Mouse (Mus musculus): Measurements from ENCODE around the gene Paxx. TPM values are rescaled to one million over a fixed set of nuclear protein-coding genes. Genes with fewer than 3 reads are reported as not detected.

Gene Paxx
- total and polyA plus RNA-seq, 3 experiments: 17.7 to 36.8 (median 20.6) TPM

DNA sequence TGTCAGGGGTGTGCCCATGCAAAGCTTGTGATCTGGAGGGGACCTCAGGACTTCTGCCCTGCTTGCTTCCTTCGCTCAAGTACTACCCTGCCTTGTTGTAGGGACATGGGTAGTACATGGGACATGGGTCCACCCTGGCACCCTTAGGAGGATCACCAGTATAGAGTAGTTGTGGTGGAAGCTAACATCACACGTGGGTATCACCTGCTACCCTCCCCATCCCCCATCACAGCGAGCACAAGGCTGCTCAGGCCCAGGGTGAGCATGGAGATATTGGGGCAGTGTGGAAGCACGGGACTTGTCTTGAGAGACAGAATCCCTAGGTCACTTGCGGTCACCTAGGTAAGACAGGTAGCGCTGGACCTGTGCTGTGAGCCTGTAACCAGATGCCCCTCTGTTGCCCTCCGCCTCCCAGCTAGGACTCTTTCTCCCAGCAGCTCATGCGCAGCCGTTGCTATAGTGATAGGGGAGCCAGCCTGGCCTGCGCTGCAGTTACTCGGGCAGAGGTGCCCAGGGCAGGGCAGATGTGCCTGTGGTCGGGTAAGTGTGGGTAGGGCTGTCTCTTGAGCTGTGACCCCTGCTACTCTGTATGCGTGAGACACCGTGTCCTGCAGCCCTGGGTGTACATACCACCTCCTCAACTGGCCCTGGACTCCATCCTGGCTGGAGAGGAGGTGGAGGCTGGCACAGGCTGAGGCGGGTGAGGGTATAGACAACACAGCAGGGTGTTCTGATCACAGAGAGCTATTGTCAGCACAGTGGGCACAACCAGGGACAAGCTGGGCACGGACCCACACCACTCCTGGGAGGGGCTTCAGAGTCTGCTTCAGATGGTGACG is 30.3 kb downstream of the Paxx start:
- 87% methylated on average over 17 of the region's 17 CpGs for WGBS
- H3K36me3 ChIP-seq (ENCODE audit: control insufficient read depth, insufficient read depth, low read length): no peaks in the 10 kb centered on the region
- no peak overlapping the region for H3K27ac ChIP-seq
- intact Hi-C loops (cut with DNase I): loop anchor here (2.0 kb wide), 1 partner anchor 30 kb away; the partner anchor contains the start of gene Paxx
- no peaks in the 10 kb centered on the region for H3K27me3 ChIP-seq (ENCODE audit: control insufficient read depth, insufficient read depth, low read length)
- H3K9ac ChIP-seq (ENCODE audit: low read depth, low read length): no peak overlapping the region
- no peaks in the 10 kb centered on the region for H3K79me2 ChIP-seq (replicated peaks; ENCODE audit: control insufficient read depth, insufficient read depth, low read length)
- TF ChIP-seq CTCF (IDR thresholded peaks at IDR 0.05): no peak
- TF ChIP-seq EP300 (IDR thresholded peaks at IDR 0.05; ENCODE audit: insufficient read depth, low read depth, low read length): no peak
- no peak for TF ChIP-seq POLR2A (IDR thresholded peaks at IDR 0.05; ENCODE audit: insufficient read depth, low read depth, low read length)
- H3K4me1 ChIP-seq (ENCODE audit: control insufficient read depth, insufficient read depth, low read length): no peaks in the 10 kb centered on the region; the same call in 1 of the 2 replicates
- no peak for DNase-seq
- no peak overlapping the region for H3K4me3 ChIP-seq

DNA sequence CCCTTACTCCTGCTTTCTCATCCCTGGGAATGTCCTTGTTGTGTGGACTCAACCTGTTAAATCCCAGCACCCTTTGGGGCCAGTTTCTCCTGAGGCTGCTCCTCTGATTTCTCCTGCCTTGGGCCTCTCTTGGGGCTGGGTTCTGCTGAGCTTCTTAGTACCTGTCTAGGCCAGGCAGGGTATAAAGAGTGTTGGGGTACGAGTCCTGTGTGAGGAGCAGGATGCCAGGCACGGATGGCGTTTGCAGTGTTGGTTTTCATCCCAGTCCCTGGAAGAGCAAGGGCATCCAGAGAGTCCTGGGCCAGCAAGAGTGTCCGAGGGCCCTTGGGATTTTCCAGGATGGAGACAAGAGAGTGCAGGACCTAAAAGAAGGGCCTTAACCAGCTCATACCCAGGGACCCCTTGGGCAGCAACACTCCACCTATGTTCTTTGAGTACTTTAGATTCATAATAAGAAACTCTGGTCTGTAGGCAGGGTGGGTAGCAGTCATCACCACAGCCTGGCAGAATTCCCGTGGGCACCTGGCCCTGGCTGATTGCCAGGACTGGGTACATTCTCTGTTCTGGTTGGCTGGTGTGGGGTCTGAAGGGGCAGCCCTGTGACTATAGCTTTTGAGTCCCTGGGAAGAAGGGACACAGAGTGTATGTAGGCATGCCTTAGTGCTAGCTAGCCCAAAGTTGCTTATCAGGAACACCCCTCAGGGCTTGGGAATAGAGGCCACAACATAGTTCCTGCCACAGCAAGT is 31.3 kb downstream of the Paxx start:
- no peaks in the 10 kb centered on the region for H3K79me2 ChIP-seq (replicated peaks; ENCODE audit: control insufficient read depth, insufficient read depth, low read length)
- intact Hi-C loops (cut with DNase I): loop anchor here (2.0 to 10.0 kb wide), 3 partner anchors 31 to 125 kb away; partner anchors contain the start of genes Edf1 and Paxx
- TF ChIP-seq CTCF (IDR thresholded peaks at IDR 0.05): no peak
- no peak for TF ChIP-seq EP300 (IDR thresholded peaks at IDR 0.05; ENCODE audit: insufficient read depth, low read depth, low read length)
- TF ChIP-seq POLR2A (IDR thresholded peaks at IDR 0.05; ENCODE audit: insufficient read depth, low read depth, low read length): no peak
- H3K4me3 ChIP-seq: no peak overlapping the region
- no peaks in the 10 kb centered on the region; the same call in 1 of the 2 replicates for H3K4me1 ChIP-seq (ENCODE audit: control insufficient read depth, insufficient read depth, low read length)
- no peaks in the 10 kb centered on the region for H3K27me3 ChIP-seq (ENCODE audit: control insufficient read depth, insufficient read depth, low read length)
- DNase-seq: no peak
- no peak overlapping the region for H3K27ac ChIP-seq
- no peaks in the 10 kb centered on the region for H3K36me3 ChIP-seq (ENCODE audit: control insufficient read depth, insufficient read depth, low read length)
- H3K9ac ChIP-seq (ENCODE audit: low read depth, low read length): no peak overlapping the region; the same call in 1 of the 2 replicates
- 47% methylated on average over 5 of the region's 5 CpGs for WGBS

DNA sequence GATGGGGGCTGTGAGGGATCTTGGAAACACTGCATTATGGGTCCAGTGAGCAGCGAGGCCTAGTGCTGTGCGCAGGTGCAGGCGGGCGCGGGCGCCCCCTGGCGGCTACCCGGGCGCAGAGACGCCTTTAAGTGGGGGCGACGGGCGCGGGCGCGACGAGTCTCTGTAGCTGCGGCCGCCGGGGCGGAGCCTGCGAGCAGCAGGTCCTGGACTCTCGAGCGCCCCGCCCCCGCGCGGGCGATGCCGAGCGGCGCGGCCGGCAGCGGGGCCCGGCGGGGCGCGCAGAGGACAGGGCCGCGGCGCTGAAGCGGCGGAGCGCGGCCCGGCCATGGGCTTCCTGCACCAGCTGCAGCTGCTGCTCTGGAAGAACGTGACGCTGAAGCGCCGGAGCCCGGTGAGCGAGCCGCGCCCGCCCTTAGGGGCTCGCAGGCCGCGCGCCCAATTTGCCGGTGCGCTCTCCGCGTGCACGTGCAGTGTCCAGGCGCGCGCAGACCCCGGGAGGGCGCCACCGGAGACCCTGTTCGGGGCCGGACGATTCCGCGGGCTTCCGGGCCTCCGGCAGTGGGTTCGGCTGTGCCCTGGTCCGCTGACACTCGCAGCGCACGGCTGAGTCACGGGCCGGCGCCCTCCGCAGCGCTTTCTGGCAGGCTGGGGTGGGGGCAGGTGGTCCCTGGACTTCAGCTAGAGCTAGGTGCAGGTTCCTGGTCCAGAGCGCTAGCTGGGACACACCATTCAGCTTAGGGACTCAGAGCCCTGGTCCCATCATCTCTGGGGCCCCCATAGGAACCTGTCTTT is 32.3 kb downstream of the Paxx start, which contains the start of gene Abca2:
Abca2 (plus strand) TSS at position 262 of the 795 bp plus-strand sequence.
- Histone ChIP-seq H3K4me1 (ENCODE audit: control insufficient read depth, insufficient read depth, low read length) (no peaks in the 10 kb centered on the region; the same call in 1 of the 2 replicates), H3K27me3 (ENCODE audit: control insufficient read depth, insufficient read depth, low read length) (no peaks in the 10 kb centered on the region), H3K36me3 (ENCODE audit: control insufficient read depth, insufficient read depth, low read length) (no peaks in the 10 kb centered on the region), H3K79me2 (replicated peaks; ENCODE audit: control insufficient read depth, insufficient read depth, low read length) (no peaks in the 10 kb centered on the region), H3K4me3 (peak within 1 kb of the TSS; percentile 83), H3K9ac (ENCODE audit: low read depth, low read length) (peak within 1 kb of the TSS; percentile 81), H3K27ac (peak within 1 kb of the TSS; percentile 74)
- no peak for TF ChIP-seq EP300 (IDR thresholded peaks at IDR 0.05; ENCODE audit: insufficient read depth, low read depth, low read length)
- TF ChIP-seq POLR2A (IDR thresholded peaks at IDR 0.05; ENCODE audit: insufficient read depth, low read depth, low read length): no peak
- TF ChIP-seq CTCF (IDR thresholded peaks at IDR 0.05): peak; percentile 89
- intact Hi-C loops (cut with DNase I): loop anchor here (2.0 to 10.0 kb wide), 2 partner anchors 54 to 126 kb away; partner anchors contain the start of gene Edf1
- WGBS: under 1% methylated on average over 85 of the region's 89 CpGs
- DNase-seq: peak; percentile 95 to 96

DNA sequence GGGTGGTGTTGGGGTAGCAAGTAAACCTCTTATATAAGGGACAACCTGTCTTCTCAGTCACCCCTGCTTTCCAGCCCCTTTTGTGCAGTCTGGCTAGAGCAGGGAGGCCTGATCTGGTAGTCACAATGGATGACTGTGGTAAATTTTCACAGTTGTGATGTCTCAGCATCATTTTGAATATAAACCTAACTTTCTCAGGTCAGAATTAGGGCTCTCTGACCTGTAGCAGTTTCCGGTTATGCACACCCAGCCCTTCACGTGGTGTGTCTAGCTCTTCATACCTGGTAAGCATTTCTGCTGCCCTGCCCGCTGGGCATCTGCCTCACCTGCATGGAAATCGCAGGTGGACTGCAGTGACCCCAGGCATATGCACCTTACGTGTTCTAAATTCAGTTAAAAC is 33.6 kb downstream of the Paxx start:
- Histone ChIP-seq H3K4me3 (no peak overlapping the region), H3K9ac (ENCODE audit: low read depth, low read length) (no peak overlapping the region), H3K79me2 (replicated peaks; ENCODE audit: control insufficient read depth, insufficient read depth, low read length) (no peaks in the 10 kb centered on the region), H3K27me3 (ENCODE audit: control insufficient read depth, insufficient read depth, low read length) (no peaks in the 10 kb centered on the region), H3K4me1 (ENCODE audit: control insufficient read depth, insufficient read depth, low read length) (no peaks in the 10 kb centered on the region; the same call in 1 of the 2 replicates), H3K27ac (no peak overlapping the region), H3K36me3 (ENCODE audit: control insufficient read depth, insufficient read depth, low read length) (no peaks in the 10 kb centered on the region)
- intact Hi-C loops (cut with DNase I): loop anchor here (2.0 to 10.0 kb wide), 2 partner anchors 50 to 128 kb away; partner anchors contain the start of gene Edf1
- no peak for TF ChIP-seq CTCF (IDR thresholded peaks at IDR 0.05)
- 86% methylated on average over 5 of the region's 5 CpGs for WGBS
- DNase-seq: no peak

DNA sequence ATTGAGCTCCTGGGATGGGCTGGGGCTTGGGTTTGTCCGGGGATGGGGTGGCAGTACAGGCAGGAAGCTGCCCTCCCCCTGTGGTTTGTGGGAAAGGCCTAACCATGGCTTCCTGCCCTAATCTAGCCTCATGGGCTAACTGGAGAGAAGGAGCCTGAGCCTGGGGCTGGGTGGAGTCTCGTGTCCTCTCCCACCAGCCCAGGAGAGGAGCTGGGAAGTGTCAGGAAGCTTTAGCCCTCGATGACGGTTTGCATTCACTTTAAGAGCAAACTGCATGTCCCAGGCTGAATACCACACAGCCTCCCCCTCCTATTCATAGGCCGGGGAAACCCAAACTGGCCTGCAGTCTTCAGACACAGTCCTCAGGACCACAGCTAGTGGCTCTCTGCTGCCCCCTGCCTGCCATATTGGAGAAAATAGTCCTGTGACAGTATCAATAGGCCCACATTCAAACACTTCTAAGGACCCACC is 34.1 kb downstream of the Paxx start:
- no peaks in the 10 kb centered on the region for H3K79me2 ChIP-seq (replicated peaks; ENCODE audit: control insufficient read depth, insufficient read depth, low read length)
- no peak overlapping the region for H3K9ac ChIP-seq (ENCODE audit: low read depth, low read length)
- no peak overlapping the region for H3K4me3 ChIP-seq
- no peak overlapping the region for H3K27ac ChIP-seq
- TF ChIP-seq CTCF (IDR thresholded peaks at IDR 0.05) (peak; percentile 81), EP300 (IDR thresholded peaks at IDR 0.05; ENCODE audit: insufficient read depth, low read depth, low read length) (no peak), POLR2A (IDR thresholded peaks at IDR 0.05; ENCODE audit: insufficient read depth, low read depth, low read length) (no peak)
- 26% methylated on average over 5 of the region's 5 CpGs for WGBS
- intact Hi-C loops (cut with DNase I): loop anchor here (2.0 to 10.0 kb wide), 2 partner anchors 50 to 128 kb away; partner anchors contain the start of gene Edf1
- peak; percentile 69 to 75 for DNase-seq
- H3K36me3 ChIP-seq (ENCODE audit: control insufficient read depth, insufficient read depth, low read length): no peaks in the 10 kb centered on the region
- H3K27me3 ChIP-seq (ENCODE audit: control insufficient read depth, insufficient read depth, low read length): no peaks in the 10 kb centered on the region
- no peaks in the 10 kb centered on the region; the same call in 1 of the 2 replicates for H3K4me1 ChIP-seq (ENCODE audit: control insufficient read depth, insufficient read depth, low read length)

Data from heart, adult 2 months (tissue).